Mouse (Mus musculus) limb, embryonic 14.5 days (tissue): Measurements from ENCODE around the gene Slc41a3. TPM values are rescaled to one million over a fixed set of nuclear protein-coding genes. Genes with fewer than 3 reads are reported as not detected.

ENCODE experiments used
- ATAC-seq: fragments of 200-750 bp; cut with Nextera tagmentation; 2 replicates; pipeline ENCODE4 v1.8.0; 2017; ENCODE audit warnings: low read depth, moderate number of reproducible peaks, moderate TSS enrichment; ENCODE audit not compliant: low FRiP score
- DNase-seq: peaks from one replicate; pipeline ENCODE4 v3.0.0-alpha.2; 2015; ENCODE audit warnings: low spot score
- H3K27ac ChIP-seq: fragments of 300-500 bp; sonication (generic); replicated peaks from 2 replicates; pipeline ENCODE4 v1.5.1; 2014; ENCODE audit warnings: low read depth, mild to moderate bottlenecking, low read length, moderate library complexity, mixed read lengths
- H3K27me3 ChIP-seq: fragments of 300-500 bp; sonication (generic); 2 replicates; pipeline ENCODE4 v1.6.1; 2014; ENCODE audit warnings: low read length, mixed read lengths; ENCODE audit not compliant: control insufficient read depth, insufficient read depth
- H3K36me3 ChIP-seq: fragments of 300-500 bp; sonication (generic); 2 replicates; pipeline ENCODE4 v1.6.1; 2014; ENCODE audit warnings: mild to moderate bottlenecking, low read length, moderate library complexity, mixed read lengths; ENCODE audit not compliant: control insufficient read depth, insufficient read depth
- H3K4me1 ChIP-seq: fragments of 300-500 bp; sonication (generic); 2 replicates; pipeline ENCODE4 v1.6.1; 2014; ENCODE audit warnings: antibody characterized with exemption, low read length, mixed read lengths; ENCODE audit not compliant: control insufficient read depth, insufficient read depth
- H3K4me2 ChIP-seq: fragments of 300-500 bp; sonication (generic); replicated peaks from 2 replicates; pipeline ENCODE4 v1.6.1; 2014; ENCODE audit warnings: low read depth, mild to moderate bottlenecking, low read length, moderate library complexity; ENCODE audit not compliant: severe bottlenecking
- H3K4me3 ChIP-seq: fragments of 300-500 bp; sonication (generic); replicated peaks from 2 replicates; pipeline ENCODE4 v1.5.1; 2014; ENCODE audit warnings: low read length
- H3K9ac ChIP-seq: fragments of 300-500 bp; sonication (generic); 2 replicates; pipeline ENCODE4 v1.6.1; 2014; ENCODE audit warnings: mild to moderate bottlenecking, low read depth, low read length, moderate library complexity; ENCODE audit not compliant: severe bottlenecking
- H3K9me3 ChIP-seq: fragments of 300-500 bp; sonication (generic); 2 replicates; pipeline ENCODE4 v1.6.1; 2016; ENCODE audit warnings: low read length; ENCODE audit not compliant: control insufficient read depth
- POLR2A ChIP-seq: fragments of 200-500 bp; IDR thresholded peaks from 2 replicates; pipeline ENCODE4 v1.8.0; 2012; ENCODE audit warnings: inconsistent platforms, mild to moderate bottlenecking, moderate library complexity, borderline replicate concordance; ENCODE audit not compliant: insufficient read depth, insufficient read length; ENCODE audit errors: extremely low read depth
- WGBS: fragments of 180-500 bp; shearing (Covaris S2); extraction: QIAGEN DNeasy Blood & Tissue Kit; methylation state at CpG from one replicate; pipeline ENCODE4 v1.1.7; 2014; 5-methylcytosine and 5-hydroxymethylcytosine counted together
- polyA plus RNA-seq, 2 experiments: library from polyadenylated mRNA; depleted of rRNA in 1 of 2; stranded (reverse) in 1 of 2; unstranded in 1 of 2; fragments of >200 nt; fragmentation: Nextera tagmentation in 1 of 2; extraction: Ambion mirVana in 1 of 2; gene quantifications; 2 replicates each; pipeline versions ENCODE4 v1.2.1 to v1.2.3; 2012 to 2014

The Slc41a3 gene
- polyA plus RNA-seq, 2 experiments, result 5.4 to 5.9 TPM

DNA sequence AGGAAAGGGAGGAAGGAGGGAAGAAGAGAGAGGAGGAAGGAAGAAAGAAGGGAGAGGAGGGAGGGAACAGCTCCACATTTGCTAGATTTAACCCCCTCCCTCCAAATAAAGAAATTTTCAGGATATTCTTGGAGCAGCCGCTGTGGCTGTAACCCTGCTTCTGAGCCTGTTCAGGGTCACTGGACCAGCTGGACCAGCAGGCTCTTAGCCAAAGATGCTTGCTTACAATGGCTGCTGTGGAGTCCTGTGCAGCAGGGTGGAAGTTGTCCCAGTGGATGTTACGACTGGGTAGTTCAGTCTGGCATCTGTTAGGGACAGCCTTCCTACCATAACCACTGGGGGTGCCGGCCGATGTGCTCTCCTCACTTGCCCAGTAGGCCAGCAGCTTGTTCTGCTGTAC is 35.8 kb upstream of the Slc41a3 start:
- Histone ChIP-seq H3K27me3 (no peaks in the 10 kb centered on the region), H3K4me2 (no peak overlapping the region), H3K4me3 (no peak overlapping the region), H3K36me3 (no peaks in the 10 kb centered on the region), H3K27ac (no peak overlapping the region), H3K9ac (no peak overlapping the region), H3K4me1 (peaks cover 3% of the 10 kb centered on the region; the same call in 1 of the 2 replicates), H3K9me3 (no peaks in the 10 kb centered on the region)
- ATAC-seq, result no peak
- 81% methylated on average over 4 of the region's 4 CpGs for WGBS
- DNase-seq, result no peak
- TF ChIP-seq POLR2A, result no peak

DNA sequence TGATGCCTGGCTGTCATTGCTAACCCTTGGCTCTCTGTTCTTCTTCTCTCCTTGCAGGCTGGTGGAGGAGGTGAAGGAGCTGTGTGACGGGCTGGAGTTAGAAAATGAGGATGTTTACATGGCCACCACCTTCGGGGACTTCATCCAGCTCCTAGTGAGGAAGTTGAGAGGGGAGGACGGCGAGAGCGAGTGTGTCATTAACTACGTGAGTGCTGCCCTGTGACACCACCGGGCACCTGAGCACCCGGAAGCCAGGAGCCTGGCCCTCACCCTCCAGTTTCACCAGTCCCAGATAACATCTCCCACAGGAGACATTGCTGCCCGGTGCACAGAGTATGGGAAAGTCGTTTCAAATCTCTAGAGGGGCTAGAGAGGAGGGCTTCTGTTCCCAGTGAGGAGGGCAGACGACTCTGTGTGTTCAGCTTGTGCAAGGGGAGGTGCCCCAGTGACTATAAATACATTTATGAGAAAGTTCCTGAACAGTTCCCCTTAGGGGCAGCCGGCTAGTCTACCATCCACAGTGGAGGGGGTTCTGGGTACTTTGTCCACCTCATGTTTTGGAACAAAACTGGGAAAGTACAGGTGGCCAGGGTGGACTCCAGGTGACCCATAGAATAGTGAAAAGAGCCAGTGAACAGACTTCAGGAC is 34.7 kb upstream of the Slc41a3 start:
- no peak overlapping the region for H3K27ac ChIP-seq
- no peak overlapping the region for H3K9ac ChIP-seq
- H3K4me1 ChIP-seq, result peaks cover 3% of the 10 kb centered on the region; the same call in 1 of the 2 replicates
- no peaks in the 10 kb centered on the region for H3K9me3 ChIP-seq
- 31% methylated on average over 12 of the region's 12 CpGs for WGBS
- no peak for DNase-seq
- TF ChIP-seq POLR2A, result no peak
- ATAC-seq, result no peak
- H3K4me2 ChIP-seq, result no peak overlapping the region
- no peak overlapping the region for H3K4me3 ChIP-seq
- H3K27me3 ChIP-seq, result no peaks in the 10 kb centered on the region
- no peaks in the 10 kb centered on the region for H3K36me3 ChIP-seq

DNA sequence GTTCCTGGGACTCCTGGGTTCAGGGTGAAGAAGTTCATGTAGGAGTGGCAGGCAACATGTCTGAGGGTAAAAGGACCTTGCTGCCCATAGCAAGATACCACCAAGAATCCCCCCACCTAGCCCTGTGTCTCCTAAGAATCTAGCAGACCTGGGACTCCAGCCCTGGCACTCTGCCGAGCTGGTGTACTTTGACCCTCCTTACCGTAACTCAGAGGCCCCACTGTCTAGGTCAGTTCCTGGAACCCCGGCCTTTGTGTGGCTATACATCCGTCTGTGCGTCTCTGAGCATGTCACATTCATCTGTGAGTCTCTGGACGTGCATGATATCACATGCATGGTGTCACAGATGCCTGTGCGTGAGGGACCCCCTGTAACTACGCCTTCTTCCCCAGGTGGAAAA is 34.1 kb upstream of the Slc41a3 start:
- WGBS, result 71% methylated on average over 8 of the region's 8 CpGs
- no peaks in the 10 kb centered on the region for H3K27me3 ChIP-seq
- H3K36me3 ChIP-seq, result no peaks in the 10 kb centered on the region
- no peak for ATAC-seq
- no peak overlapping the region for H3K27ac ChIP-seq
- H3K4me2 ChIP-seq, result no peak overlapping the region
- no peak for DNase-seq
- H3K9me3 ChIP-seq, result no peaks in the 10 kb centered on the region
- TF ChIP-seq POLR2A, result no peak
- H3K9ac ChIP-seq, result no peak overlapping the region
- no peak overlapping the region for H3K4me3 ChIP-seq
- peaks cover 3% of the 10 kb centered on the region; the same call in 1 of the 2 replicates for H3K4me1 ChIP-seq

DNA sequence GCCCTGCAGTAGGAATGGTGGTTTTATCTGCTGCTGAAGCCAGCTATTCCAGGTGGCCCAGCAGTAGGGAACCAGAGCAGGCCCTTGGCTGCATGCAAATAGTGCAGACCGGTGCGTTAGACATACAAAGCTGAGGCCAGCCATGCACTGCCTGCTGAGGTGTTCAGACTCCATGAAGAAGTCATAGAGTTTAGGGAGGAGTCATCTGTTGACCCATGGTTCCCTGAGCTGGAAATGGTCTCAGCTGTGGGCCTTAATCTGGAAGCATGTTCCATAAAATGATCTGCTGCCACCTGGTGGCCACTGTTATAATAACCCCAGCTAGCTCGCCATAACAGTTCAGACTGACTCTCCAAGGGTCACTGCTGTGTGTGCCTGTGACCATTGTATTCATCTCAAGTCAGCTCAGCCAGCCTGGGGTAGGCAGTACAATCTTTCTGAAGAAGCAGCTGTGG is 29.2 kb upstream of the Slc41a3 start:
- H3K9me3 ChIP-seq, result no peaks in the 10 kb centered on the region
- H3K27ac ChIP-seq, result no peak overlapping the region
- ATAC-seq (peak; percentile 45; the same call in 1 of the 2 replicates), DNase-seq (peak; percentile 77)
- no peak overlapping the region for H3K9ac ChIP-seq
- no peak overlapping the region for H3K4me2 ChIP-seq
- no peak for TF ChIP-seq POLR2A
- H3K36me3 ChIP-seq, result no peaks in the 10 kb centered on the region
- 43% methylated on average over 3 of the region's 3 CpGs for WGBS
- H3K27me3 ChIP-seq, result no peaks in the 10 kb centered on the region
- H3K4me1 ChIP-seq, result peaks cover 3% of the 10 kb centered on the region; the same call in 1 of the 2 replicates
- H3K4me3 ChIP-seq, result no peak overlapping the region

DNA sequence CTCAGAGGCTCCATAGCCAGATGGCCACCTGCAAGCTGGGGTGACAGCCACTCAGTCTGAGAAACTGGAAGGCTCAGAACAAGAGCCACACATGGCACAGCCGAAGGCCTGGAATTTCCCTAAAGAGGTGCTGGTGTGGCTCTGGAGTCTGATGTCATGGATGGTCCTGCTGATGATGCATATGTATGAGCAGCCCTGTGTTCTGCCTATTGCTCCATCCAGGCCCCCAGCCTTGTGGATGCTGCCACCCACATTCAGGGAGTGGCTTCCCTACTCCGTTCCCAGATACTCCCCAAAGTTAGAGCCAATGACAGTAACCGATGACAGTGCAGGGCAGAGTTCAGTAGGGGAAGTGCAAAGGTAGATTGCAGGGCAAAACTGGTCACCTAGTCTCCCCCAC is 26.4 kb upstream of the Slc41a3 start:
- ATAC-seq, result no peak
- Histone ChIP-seq H3K4me2 (no peak overlapping the region), H3K36me3 (no peaks in the 10 kb centered on the region), H3K4me3 (no peak overlapping the region), H3K27ac (no peak overlapping the region), H3K9ac (no peak overlapping the region), H3K4me1 (no peaks in the 10 kb centered on the region), H3K27me3 (no peaks in the 10 kb centered on the region), H3K9me3 (no peaks in the 10 kb centered on the region)
- no peak for DNase-seq
- no peak for TF ChIP-seq POLR2A
- 39% methylated on average over 3 of the region's 3 CpGs for WGBS
